Mouse (Mus musculus): ENCODE data around the gene Cnp.

Gene Cnp

DNA sequence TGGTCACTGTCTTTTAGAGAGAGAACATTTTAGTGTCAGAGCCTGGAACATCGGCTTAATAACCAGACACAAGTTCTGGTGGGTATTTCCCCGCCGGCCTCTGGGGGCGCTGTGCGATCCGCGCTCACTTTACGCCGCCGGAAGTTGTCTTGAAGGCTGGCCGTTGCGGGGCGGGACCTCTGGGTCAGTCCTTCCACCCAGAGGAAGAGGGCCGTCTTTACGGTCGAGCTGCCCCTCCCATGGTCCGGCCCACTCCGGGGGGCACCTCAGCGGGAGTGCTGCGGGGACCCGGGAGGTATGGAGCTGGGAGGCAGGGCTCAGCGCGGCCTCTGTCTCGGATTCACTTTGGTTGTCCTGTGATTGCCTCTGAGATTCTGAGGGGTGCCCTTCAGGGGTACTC is 48.0 kb downstream of the Cnp start:
- peak; percentile 86 to 95 for DNase-seq (ENCODE audit: low spot score in 2 of 2)

DNA sequence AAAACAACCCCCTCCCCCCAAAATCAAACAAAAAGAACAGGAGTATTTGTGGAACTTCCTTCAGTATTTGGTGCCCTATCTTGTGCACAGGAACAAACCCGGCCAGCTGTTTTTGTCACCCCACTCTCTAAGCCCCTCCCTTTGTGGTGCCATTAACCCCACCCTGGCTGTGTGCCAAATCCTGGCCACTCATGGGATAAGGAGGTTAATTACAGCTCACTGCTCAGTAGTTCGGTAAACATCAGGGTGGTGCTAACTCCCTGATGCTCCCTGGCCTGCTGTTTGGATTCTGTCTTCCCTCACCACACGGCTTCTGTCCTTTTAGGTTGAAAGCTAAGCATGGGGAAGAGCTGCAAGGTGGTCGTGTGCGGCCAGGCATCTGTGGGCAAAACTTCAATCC is 49.2 kb downstream of the Cnp start:
- no peak for DNase-seq (ENCODE audit: low spot score in 2 of 2)

DNA sequence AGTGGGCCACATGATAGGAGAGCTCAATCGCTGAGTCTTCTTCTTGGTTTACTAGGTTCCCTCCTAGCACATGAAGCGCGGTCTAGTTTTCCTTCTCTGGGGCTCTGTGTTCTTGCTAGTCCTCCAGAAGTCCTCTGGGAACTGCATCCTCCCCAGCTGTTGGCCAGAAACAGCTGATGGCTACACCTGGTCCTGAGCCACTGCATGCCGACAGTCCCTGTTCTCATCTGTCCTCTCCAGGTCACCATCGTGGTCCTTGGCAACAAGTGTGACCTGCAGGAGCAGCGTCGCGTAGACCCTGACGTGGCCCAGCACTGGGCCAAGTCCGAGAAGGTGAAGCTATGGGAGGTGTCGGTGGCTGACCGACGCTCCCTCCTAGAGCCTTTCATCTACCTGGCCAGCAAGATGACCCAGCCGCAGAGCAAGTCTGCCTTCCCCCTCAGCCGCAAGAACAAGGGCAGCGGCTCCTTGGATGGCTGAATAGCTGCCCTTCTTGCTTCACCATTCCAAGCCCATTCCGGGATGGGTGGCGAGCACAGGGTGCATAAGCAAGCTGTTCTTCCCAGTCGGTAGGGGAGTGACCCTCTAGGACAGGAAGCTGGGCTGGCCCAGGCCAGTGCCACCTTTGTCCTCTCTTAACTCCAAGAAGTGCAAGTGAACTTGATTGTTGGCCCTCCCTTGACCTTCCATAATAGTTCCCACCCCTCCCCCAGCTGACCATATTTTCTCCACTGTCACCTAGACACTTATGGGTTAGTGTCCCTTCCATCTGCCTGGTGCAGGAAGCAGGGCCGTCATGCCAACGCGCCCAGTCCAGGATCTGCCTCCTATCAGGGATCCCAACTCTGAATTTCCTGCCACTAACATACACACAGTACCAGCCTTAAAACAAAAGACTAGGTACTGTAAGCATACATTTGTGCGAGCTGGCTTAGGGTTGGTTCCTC is 51.3 kb downstream of the Cnp start:
- DNase-seq (ENCODE audit: low spot score in 2 of 2): no peak

DNA sequence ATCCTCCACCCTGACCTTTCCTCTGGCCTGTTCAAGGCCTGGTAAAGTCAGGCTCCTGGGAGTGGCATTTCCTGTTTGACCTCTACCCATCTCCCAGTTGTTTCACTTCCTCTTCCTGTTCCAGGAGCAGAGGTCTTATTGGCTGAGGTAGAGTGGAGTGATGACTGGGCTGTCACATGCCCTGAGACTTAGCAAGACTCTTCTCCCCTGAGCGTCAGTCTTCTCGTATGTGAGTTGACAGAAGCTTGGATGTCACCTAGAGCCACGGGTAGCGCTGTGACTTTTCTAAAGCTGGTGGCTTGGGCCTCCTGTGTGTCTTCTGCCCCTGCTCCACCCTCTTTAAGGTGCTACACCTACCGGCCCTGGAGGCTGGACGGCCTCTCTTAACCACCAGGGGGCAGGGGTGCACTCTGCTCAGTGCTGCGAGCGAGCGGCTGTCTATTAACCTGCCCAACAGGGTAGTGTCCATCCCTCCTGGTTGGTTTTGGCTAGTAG is 52.0 kb downstream of the Cnp start:
- peak in 1 of 2 experiments; percentile 68 for DNase-seq (ENCODE audit: low spot score in 2 of 2)

DNA sequence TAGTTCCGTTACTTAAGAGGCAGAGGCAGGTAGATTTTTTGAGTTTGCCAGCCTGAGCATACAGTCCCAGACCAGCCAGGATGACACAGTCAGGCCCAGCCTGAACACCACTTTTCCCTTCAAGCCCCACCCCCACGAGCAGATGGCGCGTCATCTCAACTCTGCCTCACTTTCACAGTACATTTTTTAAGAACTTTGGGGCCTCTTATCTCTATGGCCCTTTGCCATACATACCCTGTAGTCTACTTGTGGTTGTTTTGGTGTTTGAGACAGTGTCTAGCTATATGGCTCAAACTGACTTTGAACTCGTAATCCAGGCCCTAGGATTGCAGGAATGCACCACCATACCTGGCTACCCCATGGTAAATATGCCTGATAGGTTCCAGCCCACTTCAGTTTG is 53.4 kb downstream of the Cnp start:
- DNase-seq (ENCODE audit: low spot score in 2 of 2): no peak

DNA sequence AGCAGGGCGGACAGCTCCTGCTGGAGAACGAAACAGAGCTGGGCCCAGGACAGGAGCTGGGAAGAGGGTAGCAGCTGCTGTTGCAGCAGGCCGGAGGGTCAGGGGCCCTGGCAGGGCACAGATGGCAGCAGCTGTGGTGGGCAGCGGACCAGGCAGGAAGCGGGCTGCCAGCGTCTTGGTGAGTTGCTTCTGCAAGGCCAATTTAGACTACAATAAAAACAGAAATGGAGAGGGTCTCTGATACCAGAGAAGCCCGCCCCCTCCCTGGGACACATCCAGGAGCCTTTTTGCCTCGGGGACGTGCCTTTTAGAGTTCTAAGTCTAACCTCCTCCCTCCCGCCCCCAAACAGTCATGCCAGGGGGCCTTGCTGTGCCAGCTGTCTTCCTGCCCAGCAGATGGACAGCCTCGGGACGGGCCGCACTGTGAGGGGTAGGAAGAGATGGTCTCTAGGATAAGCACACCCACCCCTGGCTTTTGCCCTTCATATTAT is 54.2 kb downstream of the Cnp start:
- no peak for DNase-seq (ENCODE audit: low spot score in 2 of 2)

DNA sequence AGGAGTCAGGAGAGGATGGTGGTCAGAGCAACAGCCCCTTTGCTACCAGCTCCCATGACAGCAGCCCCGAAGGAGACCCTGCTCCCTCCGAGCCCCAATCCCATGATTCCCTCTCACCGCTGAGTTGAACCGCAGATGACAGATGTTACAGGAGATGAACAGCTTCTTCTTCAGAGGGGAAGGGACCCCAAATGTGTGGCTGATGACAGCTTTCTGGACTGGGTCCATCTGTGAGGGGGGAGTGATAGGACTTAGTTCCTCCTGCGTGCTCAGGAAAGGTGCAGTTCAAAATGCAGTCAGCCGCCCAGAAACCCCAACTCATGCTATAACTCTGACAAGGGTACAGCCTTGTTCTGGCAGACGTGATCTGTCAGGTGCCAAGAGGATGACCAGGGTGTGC is 59.8 kb downstream of the Cnp start:
- no peak for DNase-seq (ENCODE audit: low spot score in 2 of 2)

DNA sequence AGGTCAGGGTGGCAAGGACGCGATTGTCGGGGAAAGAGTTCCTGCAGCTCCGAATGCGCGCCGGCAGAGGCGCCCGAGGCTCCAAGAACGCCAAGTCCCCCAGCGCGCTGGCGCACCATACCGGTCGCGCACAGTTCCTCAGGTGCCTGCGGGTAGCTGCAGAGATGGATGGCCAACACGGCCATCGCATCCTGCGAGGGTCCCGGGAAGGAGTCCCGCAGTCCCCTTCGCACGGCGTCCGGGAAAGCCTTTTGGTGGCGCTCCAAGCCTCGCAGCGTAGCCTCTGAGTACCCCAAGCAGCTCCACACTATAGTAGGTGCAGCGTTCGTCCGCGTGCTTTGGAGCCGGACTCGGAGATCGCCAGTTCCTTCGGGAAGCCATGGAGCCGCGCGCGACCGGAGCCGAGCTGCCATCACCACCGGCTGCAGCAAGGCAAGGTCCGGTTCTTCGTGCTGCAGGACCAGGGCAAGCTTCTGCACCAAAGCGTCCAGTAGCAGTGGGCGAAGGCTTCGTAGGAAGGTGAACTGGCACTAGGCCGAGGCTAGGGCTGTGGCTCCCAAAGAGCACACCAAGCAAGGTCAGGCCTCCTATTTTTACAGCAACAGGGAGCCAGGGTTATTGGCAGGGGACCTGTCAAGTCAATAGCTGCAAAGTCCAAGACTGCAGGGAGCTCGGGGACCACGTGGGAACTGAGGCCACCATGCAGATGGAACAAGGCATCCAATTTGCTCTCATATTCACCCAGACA is 65.6 kb downstream of the Cnp start:
- DNase-seq (ENCODE audit: low spot score in 2 of 2): peak in 1 of 2 experiments; percentile 48
